Mouse (Mus musculus): ENCODE results near the gene Alkbh3. TPM values are rescaled to one million over a fixed set of nuclear protein-coding genes. Genes with fewer than 3 reads are reported as not detected.

The Alkbh3 gene
- polyA plus RNA-seq (2012; fragmentation: generic; extraction: Trizol): 10 to 100 TPM; 52.6 to 66.8 TPM

GRCm38 (mm10) chr2:94010335-94011291 lies at the start of gene Alkbh3:
TSS of gene Alkbh3 (minus strand) at chr2:94010807.

GRCm38 (mm10) chr2:93996254-93996653 lies 14.4 kb downstream of the Alkbh3 start, which contains the start of gene Gm27027:
TSS of gene Gm27027 (minus strand) at chr2:93996354.

GRCm38 (mm10) chr2:93956908-93957784 lies 53.5 kb downstream of the Alkbh3 start, which contains the start of gene Gm13889:
TSS of gene Gm13889 (minus strand) at chr2:93957201.

Other genes starting within 250 kb of the Alkbh3 start
- gene Ext2, start 188.2 kb downstream of the Alkbh3 start, polyA plus RNA-seq (2012; fragmentation: generic; extraction: Trizol): 100 to 1,000 TPM in 1 of 2 experiments, 10 to 100 TPM in 1; 32.8 to 142 TPM
- gene Accs, start 160.9 kb downstream of the Alkbh3 start, polyA plus RNA-seq (2012; fragmentation: generic; extraction: Trizol): 1 to 10 TPM; 2.5 to 9.6 TPM
- gene Accsl, start 141.7 kb downstream of the Alkbh3 start, polyA plus RNA-seq (2012; fragmentation: generic; extraction: Trizol): under 1 TPM in 1 of 2 experiments, not detected in 1; 0.06 TPM
- under 1 TPM; 0.05 to 0.18 TPM for gene Gm13889, start 53.6 kb downstream of the Alkbh3 start, polyA plus RNA-seq (2012; fragmentation: generic; extraction: Trizol)
- not detected for gene Gm27027, start 14.5 kb downstream of the Alkbh3 start, polyA plus RNA-seq (2012; fragmentation: generic; extraction: Trizol)
- gene Hsd17b12, start 147.2 kb upstream of the Alkbh3 start, polyA plus RNA-seq (2012; fragmentation: generic; extraction: Trizol): 10 to 100 TPM; 12.7 to 46.8 TPM